Mouse (Mus musculus) MEL (cell line): ENCODE data around the gene Siva1. TPM values are rescaled to one million over a fixed set of nuclear protein-coding genes. Genes with fewer than 3 reads are reported as not detected.

Experiments
- DNase-seq: peaks from one replicate; pipeline ENCODE4 v3.0.0; 2011; ENCODE audit warnings: low read depth, low spot score
- H3K27ac ChIP-seq: 2 replicates; pipeline ENCODE4 v1.5.1; 2012; ENCODE audit warnings: low read depth, mild to moderate bottlenecking, control low read depth, low read length, moderate library complexity; ENCODE audit not compliant: control insufficient read depth
- H3K27me3 ChIP-seq, 2 experiments: fragments of 150-350 bp in 1 of 2; sonication (generic) in 1 of 2; 2 replicates each; pipeline ENCODE4 v1.6.1; 2012; ENCODE audit warnings: low read length in 2 of 2, mild to moderate bottlenecking in 2 of 2, improper control_type of control experiment in 1 of 2, moderate library complexity in 1 of 2; ENCODE audit not compliant: insufficient read depth in 2 of 2, control insufficient read depth in 1 of 2
- H3K36me3 ChIP-seq, 2 experiments: 2 replicates each; pipeline ENCODE4 v1.6.1; 2012 to 2014; ENCODE audit warnings: low read length in 2 of 2, improper control_type of control experiment in 1 of 2, inconsistent platforms in 1 of 2, mild to moderate bottlenecking in 1 of 2; ENCODE audit not compliant: insufficient read depth in 2 of 2, control insufficient read depth in 1 of 2
- H3K4me1 ChIP-seq, 2 experiments: fragments of 150-350 bp in 1 of 2; sonication (generic) in 1 of 2; 2 replicates each; pipeline ENCODE4 v1.6.1; 2012; ENCODE audit warnings: low read length in 2 of 2, improper control_type of control experiment in 1 of 2, mild to moderate bottlenecking in 1 of 2; ENCODE audit not compliant: insufficient read depth in 2 of 2, control insufficient read depth in 1 of 2
- H3K4me3 ChIP-seq, 2 experiments: fragments of 150-350 bp in 1 of 2; sonication (generic) in 1 of 2; 2 replicates each; pipeline ENCODE4 v1.5.1; 2012; ENCODE audit warnings: low read depth in 2 of 2, low read length in 2 of 2, mild to moderate bottlenecking in 2 of 2, moderate library complexity in 2 of 2, control low read depth in 1 of 2, improper control_type of control experiment in 1 of 2; ENCODE audit not compliant: control insufficient read depth in 1 of 2, insufficient read depth in 1 of 2
- H3K79me2 ChIP-seq: 2 replicates; pipeline ENCODE4 v1.6.1; 2012; ENCODE audit warnings: mild to moderate bottlenecking, low read length, moderate library complexity; ENCODE audit not compliant: control insufficient read depth, poor library complexity, insufficient read depth
- H3K9ac ChIP-seq: 2 replicates; pipeline ENCODE4 v1.6.1; 2012; ENCODE audit warnings: low read depth, mild to moderate bottlenecking, control low read depth, low read length, moderate library complexity; ENCODE audit not compliant: control insufficient read depth, poor library complexity, severe bottlenecking
- H3K9me3 ChIP-seq: fragments of 150-350 bp; sonication (generic); replicated peaks from 2 replicates; pipeline ENCODE4 v1.6.1; 2012; ENCODE audit warnings: mild to moderate bottlenecking, low read length, improper control_type of control experiment, moderate library complexity; ENCODE audit not compliant: insufficient read depth
- BHLHE40 ChIP-seq: IDR thresholded peaks from 2 replicates; pipeline ENCODE4 v1.6.1; 2012; ENCODE audit warnings: low read depth, mild to moderate bottlenecking, inconsistent platforms, low read length, improper control_type of control experiment, borderline replicate concordance
- CHD1 ChIP-seq: IDR thresholded peaks from 2 replicates; pipeline ENCODE4 v1.6.1; 2012; ENCODE audit warnings: low read depth, mild to moderate bottlenecking, inconsistent platforms, low read length, improper control_type of control experiment
- CHD2 ChIP-seq: IDR thresholded peaks from 2 replicates; pipeline ENCODE4 v1.6.1; 2011; ENCODE audit warnings: low read length, improper control_type of control experiment
- CTCF ChIP-seq, 3 experiments: IDR thresholded peaks in 2 of 3; conservative IDR thresholded peaks in 1 of 3; 2 replicates each; pipeline ENCODE4 v1.5.1; 2011 to 2012; ENCODE audit warnings: low read length in 3 of 3, low read depth in 2 of 3, mild to moderate bottlenecking in 2 of 3, improper control_type of control experiment in 1 of 3, inconsistent platforms in 1 of 3, mixed read lengths in 1 of 3, moderate library complexity in 1 of 3; ENCODE audit not compliant: control insufficient read depth in 1 of 3, insufficient read depth in 1 of 3, poor library complexity in 1 of 3, severe bottlenecking in 1 of 3
- E2F4 ChIP-seq: IDR thresholded peaks from 2 replicates; pipeline ENCODE4 v1.6.1; 2011; ENCODE audit warnings: low read depth, low read length, improper control_type of control experiment, borderline replicate concordance
- ELF1 ChIP-seq: IDR thresholded peaks from 2 replicates; pipeline ENCODE4 v1.6.1; 2014; ENCODE audit warnings: low read depth, mild to moderate bottlenecking, inconsistent platforms, low read length, improper control_type of control experiment, moderate library complexity
- HCFC1 ChIP-seq: IDR thresholded peaks from 2 replicates; pipeline ENCODE4 v1.6.1; 2012; ENCODE audit warnings: low read depth, mild to moderate bottlenecking, inconsistent platforms, low read length, improper control_type of control experiment, moderate library complexity
- JUND ChIP-seq: IDR thresholded peaks from 2 replicates; pipeline ENCODE4 v1.6.1; 2011; ENCODE audit warnings: low read depth, mild to moderate bottlenecking, improper control_type of control experiment, low read length
- KAT2A ChIP-seq: conservative IDR thresholded peaks from 2 replicates; pipeline ENCODE4 v1.6.1; 2012; ENCODE audit warnings: low read depth, low read length, improper control_type of control experiment, inconsistent platforms
- MAX ChIP-seq: IDR thresholded peaks from 2 replicates; pipeline ENCODE4 v1.6.1; 2011; ENCODE audit warnings: low read length, improper control_type of control experiment
- MEF2A ChIP-seq: IDR thresholded peaks from 2 replicates; pipeline ENCODE4 v1.6.1; 2014; ENCODE audit warnings: low read depth, mild to moderate bottlenecking, inconsistent platforms, low read length, improper control_type of control experiment; ENCODE audit not compliant: poor library complexity, insufficient replicate concordance, severe bottlenecking; ENCODE audit errors: extremely low read depth
- MYB ChIP-seq: IDR thresholded peaks from 2 replicates; pipeline ENCODE4 v1.6.1; 2011; ENCODE audit warnings: mild to moderate bottlenecking, low read depth, low read length, improper control_type of control experiment
- MYC ChIP-seq: IDR thresholded peaks from 2 replicates; pipeline ENCODE4 v1.6.1; 2011; ENCODE audit warnings: low read depth, mild to moderate bottlenecking, low read length, improper control_type of control experiment, moderate library complexity
- NRF1 ChIP-seq: IDR thresholded peaks from 2 replicates; pipeline ENCODE4 v1.6.1; 2014; ENCODE audit warnings: low read depth, mild to moderate bottlenecking, inconsistent platforms, low read length, improper control_type of control experiment, moderate library complexity; ENCODE audit not compliant: poor library complexity, insufficient read depth, severe bottlenecking
- POLR2A ChIP-seq, 2 experiments: IDR thresholded peaks; 2 replicates each; pipeline ENCODE4 v1.6.1; 2011 to 2012; ENCODE audit warnings: low read length in 2 of 2, mild to moderate bottlenecking in 2 of 2, control low read depth in 1 of 2, improper control_type of control experiment in 1 of 2, low read depth in 1 of 2, moderate library complexity in 1 of 2; ENCODE audit not compliant: control insufficient read depth in 1 of 2, insufficient read depth in 1 of 2, poor library complexity in 1 of 2
- POLR2AphosphoS5 ChIP-seq: IDR thresholded peaks from 2 replicates; pipeline ENCODE4 v1.6.1; 2012; ENCODE audit warnings: low read depth, borderline replicate concordance, mild to moderate bottlenecking, inconsistent platforms, low read length, moderate library complexity, mixed read lengths
- SMC3 ChIP-seq: IDR thresholded peaks from 2 replicates; pipeline ENCODE4 v1.6.1; 2011; ENCODE audit warnings: low read depth, low read length, improper control_type of control experiment
- TAL1 ChIP-seq: IDR thresholded peaks from 2 replicates; pipeline ENCODE4 v1.6.1; 2012; ENCODE audit warnings: mild to moderate bottlenecking, inconsistent platforms, low read length, moderate library complexity, mixed read lengths
- USF2 ChIP-seq, 2 experiments: IDR thresholded peaks; 2 replicates each; pipeline ENCODE4 v1.6.1; 2011 to 2012; ENCODE audit warnings: improper control_type of control experiment in 2 of 2, low read length in 2 of 2, borderline replicate concordance in 1 of 2, inconsistent platforms in 1 of 2, low read depth in 1 of 2, mild to moderate bottlenecking in 1 of 2; ENCODE audit not compliant: insufficient read depth in 1 of 2
- ZMIZ1 ChIP-seq: IDR thresholded peaks from 2 replicates; pipeline ENCODE4 v1.6.1; 2012; ENCODE audit warnings: low read depth, mild to moderate bottlenecking, inconsistent platforms, low read length, improper control_type of control experiment, moderate library complexity
- polyA plus RNA-seq, 2 experiments: library from polyadenylated mRNA; stranded (reverse) in 1 of 2; unstranded in 1 of 2; fragments of >175 nt in 1 of 2; fragments of >200 nt in 1 of 2; gene quantifications; 2 replicates each; pipeline versions ENCODE4 v1.2.1 to v1.2.4; 2012; ENCODE audit warnings: low replicate concordance in 2 of 2, low read depth in 1 of 2; ENCODE audit not compliant: insufficient read length in 2 of 2, insufficient read depth in 1 of 2, missing spikeins in 1 of 2
- total RNA-seq: library from RNA; depleted of rRNA; stranded (reverse); fragments of 300-350 nt; gene quantifications from 2 replicates; pipeline ENCODE4 v1.2.3, GENCODE M21; 2012

The Siva1 gene
- total and polyA plus RNA-seq, 3 experiments: 531 to 659 TPM; not detected in 1

- Histone ChIP-seq H3K27me3 (no peaks in the 10 kb centered on the region), H3K9ac (peak within 1 kb of the TSS; percentile 73), H3K79me2 (peaks cover 6% of the 10 kb centered on the region; the same call in 1 of the 2 replicates), H3K36me3 (peaks cover 0 to 29% of the 10 kb centered on the region in 2 experiments; a peak in 2 of 4 replicates), H3K4me3 (peak within 1 kb of the TSS; percentile 56 to 64), H3K9me3 (no peaks in the 10 kb centered on the region), H3K27ac (peak within 1 kb of the TSS; percentile 61), H3K4me1 (peaks cover 22 to 43% of the 10 kb centered on the region in 2 experiments)
- peak; percentile 99 for DNase-seq
- TF ChIP-seq CHD1 (no peak), CTCF (IDR thresholded peaks at IDR 0.05 in 2 of 3, conservative IDR thresholded peaks at IDR 0.05 in 1 of 3; ENCODE audit: control insufficient read depth in 1 of 3, insufficient read depth in 1 of 3, low read depth in 2 of 3, low read length in 3 of 3, poor library complexity in 1 of 3, severe bottlenecking in 1 of 3) (no peak), SMC3 (no peak), USF2 (IDR thresholded peaks at IDR 0.05; ENCODE audit: borderline replicate concordance in 1 of 2, insufficient read depth in 1 of 2, low read depth in 1 of 2, low read length in 2 of 2) (no peak), MYC (no peak), POLR2A (IDR thresholded peaks at IDR 0.05; ENCODE audit: control insufficient read depth in 1 of 2, insufficient read depth in 1 of 2, low read depth in 1 of 2, low read length in 2 of 2, poor library complexity in 1 of 2) (no peak), JUND (no peak), TAL1 (no peak), POLR2AphosphoS5 (no peak), ELF1 (no peak), NRF1 (no peak), MYB (no peak), MEF2A (no peak)
Measured at GRCm38 (mm10) chr12:112619686-112620353, 24.7 kb upstream of the Siva1 start, which contains the start of gene Adssl1. TSS of gene Adssl1 (plus strand) at chr12:112620045.

GRCm38 (mm10) chr12:112620354-112621061, 24.0 kb upstream of the Siva1 start:
- Histone ChIP-seq H3K27me3 (no peaks in the 10 kb centered on the region), H3K36me3 (peaks cover 0 to 29% of the 10 kb centered on the region in 2 experiments; a peak in 2 of 4 replicates), H3K4me3 (peak overlapping the region; percentile 56 to 64), H3K9me3 (no peaks in the 10 kb centered on the region), H3K9ac (peak overlapping the region; percentile 73), H3K27ac (peak overlapping the region; percentile 15; the same call in 1 of the 2 replicates), H3K79me2 (peaks cover 6% of the 10 kb centered on the region; the same call in 1 of the 2 replicates), H3K4me1 (peaks cover 22 to 43% of the 10 kb centered on the region in 2 experiments)
- no peak for TF ChIP-seq CTCF (IDR thresholded peaks at IDR 0.05 in 2 of 3, conservative IDR thresholded peaks at IDR 0.05 in 1 of 3; ENCODE audit: control insufficient read depth in 1 of 3, insufficient read depth in 1 of 3, low read depth in 2 of 3, low read length in 3 of 3, poor library complexity in 1 of 3, severe bottlenecking in 1 of 3)
- TF ChIP-seq MEF2A: no peak
- TF ChIP-seq CHD1: no peak
- TF ChIP-seq MAX: no peak
- TF ChIP-seq ELF1: no peak
- TF ChIP-seq MYB: no peak
- no peak for TF ChIP-seq ZMIZ1
- TF ChIP-seq MYC: no peak
- TF ChIP-seq HCFC1: no peak
- no peak for TF ChIP-seq KAT2A
- no peak for TF ChIP-seq BHLHE40
- no peak for TF ChIP-seq POLR2AphosphoS5
- TF ChIP-seq USF2 (IDR thresholded peaks at IDR 0.05; ENCODE audit: borderline replicate concordance in 1 of 2, insufficient read depth in 1 of 2, low read depth in 1 of 2, low read length in 2 of 2): no peak
- no peak for TF ChIP-seq CHD2
- TF ChIP-seq E2F4: no peak
- peak; percentile 77 for DNase-seq
